Mouse (Mus musculus) MEL (cell line): ENCODE data around the gene Pknox1.
"Not testable (repeated sequence)": the region's sequence is repeated elsewhere in the genome, so short reads cannot be mapped to it uniquely, and the experiment has no call there.

ENCODE experiments used
- BHLHE40 ChIP-seq: IDR thresholded peaks from 2 replicates; pipeline ENCODE4 v1.6.1; 2012; ENCODE audit warnings: low read depth, mild to moderate bottlenecking, inconsistent platforms, low read length, improper control_type of control experiment, borderline replicate concordance
- CTCF ChIP-seq, 3 experiments: IDR thresholded peaks in 2 of 3; conservative IDR thresholded peaks in 1 of 3; 2 replicates each; pipeline ENCODE4 v1.5.1; 2011 to 2012; ENCODE audit warnings: low read length in 3 of 3, low read depth in 2 of 3, mild to moderate bottlenecking in 2 of 3, improper control_type of control experiment in 1 of 3, inconsistent platforms in 1 of 3, mixed read lengths in 1 of 3, moderate library complexity in 1 of 3; ENCODE audit not compliant: control insufficient read depth in 1 of 3, insufficient read depth in 1 of 3, poor library complexity in 1 of 3, severe bottlenecking in 1 of 3
- E2F4 ChIP-seq: IDR thresholded peaks from 2 replicates; pipeline ENCODE4 v1.6.1; 2011; ENCODE audit warnings: low read depth, low read length, improper control_type of control experiment, borderline replicate concordance
- POLR2A ChIP-seq, 2 experiments: IDR thresholded peaks; 2 replicates each; pipeline ENCODE4 v1.6.1; 2011 to 2012; ENCODE audit warnings: low read length in 2 of 2, mild to moderate bottlenecking in 2 of 2, control low read depth in 1 of 2, improper control_type of control experiment in 1 of 2, low read depth in 1 of 2, moderate library complexity in 1 of 2; ENCODE audit not compliant: control insufficient read depth in 1 of 2, insufficient read depth in 1 of 2, poor library complexity in 1 of 2
- TAL1 ChIP-seq: IDR thresholded peaks from 2 replicates; pipeline ENCODE4 v1.6.1; 2012; ENCODE audit warnings: mild to moderate bottlenecking, inconsistent platforms, low read length, moderate library complexity, mixed read lengths
- ZMIZ1 ChIP-seq: IDR thresholded peaks from 2 replicates; pipeline ENCODE4 v1.6.1; 2012; ENCODE audit warnings: low read depth, mild to moderate bottlenecking, inconsistent platforms, low read length, improper control_type of control experiment, moderate library complexity

DNA sequence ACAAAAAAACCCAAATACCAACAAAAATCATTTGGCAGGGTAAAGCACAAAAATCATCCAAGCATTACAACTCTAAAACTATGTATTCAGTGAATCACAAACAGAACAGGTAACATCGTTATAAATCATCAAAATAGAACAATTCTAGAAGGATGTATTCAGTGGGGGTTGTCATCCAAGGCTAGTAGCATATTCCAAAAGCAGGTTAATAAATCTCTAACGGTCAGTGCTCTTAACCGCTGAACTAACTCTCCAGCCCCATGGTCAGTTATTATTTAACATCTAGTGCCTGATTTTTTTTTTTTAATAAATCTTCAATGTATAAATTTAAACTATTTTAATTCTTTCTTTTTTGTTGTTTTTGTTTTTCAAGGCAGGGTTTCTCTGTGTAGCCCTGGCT, 44.6 kb downstream of the Pknox1 start:
- not testable (repeated sequence) for TF ChIP-seq POLR2A (IDR thresholded peaks at IDR 0.05; ENCODE audit: control insufficient read depth in 1 of 2, insufficient read depth in 1 of 2, low read depth in 1 of 2, low read length in 2 of 2, poor library complexity in 1 of 2); CTCF (IDR thresholded peaks at IDR 0.05 in 2 of 3, conservative IDR thresholded peaks at IDR 0.05 in 1 of 3; ENCODE audit: control insufficient read depth in 1 of 3, insufficient read depth in 1 of 3, low read depth in 2 of 3, low read length in 3 of 3, poor library complexity in 1 of 3, severe bottlenecking in 1 of 3); BHLHE40; ZMIZ1; TAL1; E2F4
